Mouse (Mus musculus) liver, embryonic 14.5 days (tissue): ENCODE results near the gene Whamm.

ENCODE experiments used
- CTCF ChIP-seq: IDR thresholded peaks from 2 replicates; pipeline ENCODE4 v1.5.1; 2016; ENCODE audit warnings: antibody characterized with exemption, low read depth, control low read depth
- EP300 ChIP-seq: IDR thresholded peaks from 2 replicates; pipeline ENCODE4 v1.6.1; 2016; ENCODE audit warnings: antibody characterized with exemption, low read depth

- no peak for TF ChIP-seq CTCF
- no peak for TF ChIP-seq EP300
Measured at GRCm38 (mm10) chr7:81566332-81566731, 4.7 kb upstream of the Whamm start.
